Mouse (Mus musculus) layer of hippocampus, adult 11-12 months (tissue): ENCODE results near the gene Syn3.
"Not testable (repeated sequence)": the region's sequence is repeated elsewhere in the genome, so short reads cannot be mapped to it uniquely, and the experiment has no call there.

Source experiments
- DNase-seq: peaks from one replicate; pipeline ENCODE4 v3.0.0; 2022; ENCODE audit warnings: low spot score

Syn3 gene

DNA sequence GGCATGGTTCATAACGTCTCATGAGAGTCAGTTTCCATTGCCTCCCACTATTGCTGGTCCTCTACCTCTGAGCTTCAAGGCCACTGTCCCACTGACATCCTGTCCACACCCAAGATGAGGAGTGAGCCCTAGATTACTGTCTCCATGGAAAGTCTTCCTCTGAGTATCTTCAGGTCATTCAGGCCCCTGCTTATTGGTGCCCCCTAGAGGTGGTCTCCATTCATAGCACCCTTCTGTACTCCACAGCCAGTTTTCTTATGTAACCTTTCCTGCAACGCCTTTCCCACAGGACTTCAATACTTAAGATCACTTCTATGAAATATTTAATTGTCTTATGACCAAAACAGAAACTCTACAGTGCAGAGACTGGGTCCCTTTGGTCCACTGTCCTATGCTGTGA is 80.4 kb downstream of the Syn3 start:
- peak; percentile 11 for DNase-seq

GRCm38 (mm10) chr10:86416806-86417205 is 81.9 kb downstream of the Syn3 start:
- DNase-seq = no peak

- DNase-seq = no peak
These were observed 87.8 kb downstream of the Syn3 start for GRCm38 (mm10) chr10:86410868-86411267.

DNA sequence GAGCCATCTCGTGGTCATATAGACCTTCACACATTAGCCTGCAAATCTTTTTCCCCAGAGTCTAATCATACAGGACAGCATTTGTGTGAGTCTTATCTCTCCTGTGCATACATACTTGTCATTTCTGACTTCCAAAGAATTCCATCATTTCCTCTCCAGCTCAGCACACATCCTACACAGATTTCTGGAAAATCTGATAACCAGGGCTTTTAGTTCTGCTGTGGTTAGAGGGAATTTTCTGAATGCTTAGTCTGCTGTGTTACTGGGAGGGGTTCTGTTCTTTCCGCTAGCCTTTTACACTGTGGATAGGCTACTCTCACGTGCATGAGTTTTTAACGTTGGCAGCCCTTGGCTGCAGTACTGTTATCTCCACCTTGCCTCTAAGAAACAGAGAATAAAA is 91.7 kb downstream of the Syn3 start:
- DNase-seq = no peak

- no peak for DNase-seq
These were observed 100.4 kb downstream of the Syn3 start for GRCm38 (mm10) chr10:86398347-86398720.

DNA sequence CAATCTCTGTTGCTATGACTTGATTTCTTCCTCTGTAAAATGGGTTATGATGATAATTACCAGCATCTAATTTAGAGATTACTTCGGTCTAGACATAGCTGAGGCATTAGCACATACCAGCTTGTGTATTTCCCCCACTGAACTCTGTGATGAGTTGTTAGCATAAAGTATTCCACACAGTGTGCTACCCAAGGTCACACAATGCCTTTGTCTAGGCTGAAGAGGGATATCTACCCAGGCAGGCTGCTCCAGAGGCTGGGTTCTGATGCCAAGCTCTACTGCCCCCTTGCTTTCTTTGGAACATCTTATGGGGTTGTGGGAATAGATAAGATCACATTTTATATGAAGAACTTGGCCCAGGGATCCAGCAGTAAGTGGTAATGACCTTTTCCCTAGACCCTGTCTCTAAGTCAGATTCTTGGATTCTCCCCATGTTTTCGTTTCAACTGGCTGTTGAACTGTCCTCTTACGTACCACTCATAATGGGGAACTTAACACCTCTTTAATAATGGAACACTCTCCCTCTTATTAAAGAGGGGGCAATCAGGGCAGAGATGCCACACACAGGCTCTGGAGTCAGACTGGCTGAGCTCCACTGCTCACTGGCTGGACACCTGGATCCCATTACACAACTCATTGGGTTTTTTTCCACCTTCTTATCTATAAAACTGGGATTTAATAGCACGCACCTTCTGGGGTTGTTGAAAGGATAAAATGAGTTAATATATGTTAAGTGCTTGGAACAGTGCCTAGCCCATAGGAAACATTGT is 100.9 kb downstream of the Syn3 start:
- no peak for DNase-seq

DNA sequence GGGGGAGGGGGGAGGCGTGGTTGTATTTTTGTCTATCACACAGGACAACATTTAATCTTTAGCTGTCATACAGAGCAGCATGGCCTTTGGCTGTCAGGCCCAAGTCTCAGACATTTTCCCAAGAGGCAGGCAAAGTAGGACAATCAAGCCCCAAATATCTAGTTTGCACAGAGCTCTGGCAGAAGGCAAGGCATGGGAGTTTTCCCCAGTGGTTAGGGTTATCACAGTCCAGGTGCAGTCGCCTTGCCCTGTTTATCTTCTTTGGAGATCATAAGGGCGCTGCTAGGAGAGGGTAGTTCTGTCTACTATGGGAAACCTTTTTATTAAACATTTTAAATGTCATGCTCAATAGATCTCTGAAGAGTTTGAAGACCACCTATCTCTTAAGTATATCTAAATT is 106.3 kb downstream of the Syn3 start:
- no peak for DNase-seq

GRCm38 (mm10) chr10:86389913-86390312 is 108.8 kb downstream of the Syn3 start:
- DNase-seq = no peak

GRCm38 (mm10) chr10:86389357-86389756 is 109.3 kb downstream of the Syn3 start:
- no peak for DNase-seq

DNA sequence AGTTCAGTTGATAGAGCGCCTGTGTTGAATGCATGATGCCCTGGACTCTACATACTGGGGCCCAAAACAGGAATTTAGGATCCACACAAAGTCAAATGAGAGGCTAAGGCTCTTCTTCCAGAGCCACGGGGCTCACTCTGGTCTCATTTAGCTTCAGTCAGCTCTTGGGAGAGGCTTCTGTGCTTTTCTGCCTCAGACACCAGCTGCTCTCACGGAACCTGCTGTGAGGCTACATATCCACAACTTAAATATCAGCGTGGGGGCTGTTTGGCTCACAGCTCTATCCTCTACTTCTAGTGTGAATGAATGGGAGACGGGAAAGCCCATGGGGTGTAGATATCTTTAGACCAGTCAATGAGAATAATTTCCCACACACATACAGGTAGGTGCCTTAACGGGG is 109.9 kb downstream of the Syn3 start:
- DNase-seq = peak; percentile 44

DNA sequence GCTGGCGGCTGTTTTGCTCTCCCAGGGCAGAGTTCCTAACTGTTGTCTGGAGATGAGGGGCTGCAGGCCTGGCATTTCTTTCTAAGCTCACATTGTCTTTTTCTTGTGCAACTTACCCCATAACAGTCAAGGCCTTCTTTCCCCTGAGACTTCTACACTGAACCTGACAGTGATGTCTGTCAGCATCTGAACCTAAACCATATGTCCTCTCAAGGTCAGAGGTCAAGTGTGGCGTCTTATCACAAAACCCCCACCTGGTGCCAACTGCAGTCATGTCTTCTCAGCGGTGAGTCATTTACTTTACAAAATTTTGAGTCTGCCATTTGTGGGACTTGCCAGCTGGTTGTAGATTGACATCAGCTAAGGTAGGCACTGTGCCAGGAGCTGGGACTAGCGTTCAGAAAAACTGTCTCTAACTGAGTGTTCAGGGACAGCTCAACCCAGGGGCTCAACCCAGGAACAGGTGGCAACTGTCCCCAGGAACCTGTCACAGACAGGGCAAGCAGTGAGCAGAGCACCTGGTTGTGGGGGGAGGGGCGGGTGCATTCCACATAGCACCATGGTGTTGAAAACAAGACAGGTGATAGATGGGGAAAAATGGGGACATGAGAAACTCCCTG is 110.8 kb downstream of the Syn3 start:
- peak; percentile 35 for DNase-seq

DNA sequence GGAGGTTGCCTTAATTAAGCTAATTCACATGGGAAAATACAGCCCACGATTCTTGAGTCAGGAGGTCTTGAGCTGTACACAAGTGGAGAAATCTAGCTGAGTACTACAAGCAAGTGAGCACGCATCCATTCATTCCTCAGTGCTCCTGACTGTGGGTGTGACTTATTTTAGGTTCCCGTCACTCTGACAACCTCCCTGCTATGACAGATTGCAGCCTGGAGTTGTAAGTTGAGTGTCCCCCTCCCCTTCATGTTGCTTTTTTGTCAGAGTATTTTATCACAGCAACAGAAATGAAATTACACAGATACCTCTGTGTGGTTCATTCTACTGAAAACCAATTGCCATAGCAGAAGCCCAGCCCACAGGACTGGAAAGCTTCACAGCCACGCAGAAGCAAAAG is 112.5 kb downstream of the Syn3 start:
- DNase-seq = no peak

GRCm38 (mm10) chr10:86385656-86386055 is 113.0 kb downstream of the Syn3 start:
- DNase-seq = no peak

DNA sequence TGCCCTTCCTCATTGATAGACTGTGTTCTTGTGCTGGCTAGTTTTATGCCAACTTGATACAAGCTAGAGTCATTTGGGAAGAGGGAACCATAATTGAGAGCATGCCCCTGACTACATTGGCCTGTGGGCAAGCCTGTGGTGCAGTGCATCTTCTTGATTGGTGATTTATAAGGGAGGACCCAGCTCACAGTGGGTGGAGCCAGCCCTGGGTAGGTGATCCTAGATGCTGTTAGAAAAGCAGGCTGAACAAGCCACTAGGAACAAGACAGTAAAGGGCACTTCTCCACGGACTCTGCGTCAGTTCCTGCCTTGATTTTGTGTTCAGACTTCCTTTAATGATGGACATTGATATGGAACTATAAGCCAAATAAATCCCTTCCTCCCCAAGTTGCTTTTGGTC is 114.0 kb downstream of the Syn3 start:
- no peak for DNase-seq

GRCm38 (mm10) chr10:86381922-86382260 is 116.8 kb downstream of the Syn3 start:
- DNase-seq = no peak

DNA sequence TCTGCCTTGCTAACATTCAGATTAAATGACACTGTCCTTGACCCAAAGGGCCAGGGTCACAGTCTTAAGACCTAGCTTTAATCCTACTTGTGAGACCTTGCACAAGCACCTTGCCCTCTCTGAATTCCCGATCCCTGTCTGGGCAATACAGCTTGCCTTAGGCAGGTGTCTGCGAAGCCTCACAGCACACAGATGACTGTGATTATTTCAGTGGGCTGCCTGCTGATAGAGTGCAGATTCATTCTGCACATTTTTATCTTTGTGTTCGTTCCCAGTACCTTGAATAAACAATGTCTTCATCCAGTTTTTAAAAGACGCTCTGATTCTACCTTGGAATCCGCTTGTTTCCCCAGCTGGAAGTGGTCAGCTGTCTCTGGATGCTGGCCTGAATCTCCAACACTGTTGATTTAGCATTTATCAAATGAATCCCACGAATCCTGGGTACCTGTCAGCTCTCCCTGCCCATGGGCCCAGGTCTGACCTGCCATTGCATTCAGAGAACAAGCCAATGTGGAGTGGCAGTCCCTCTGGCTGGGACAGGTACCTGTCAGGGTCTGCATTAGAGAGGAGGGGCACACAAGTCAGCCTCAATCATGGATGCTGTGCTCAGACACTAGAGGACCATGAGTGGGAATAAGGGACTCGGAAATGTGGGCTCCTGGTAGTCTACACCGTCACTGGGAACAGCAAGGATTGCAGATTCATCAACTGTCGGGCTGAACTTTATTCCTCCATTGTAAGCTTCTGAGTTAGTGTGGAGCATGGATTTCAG is 117.4 kb downstream of the Syn3 start:
- DNase-seq = no peak

DNA sequence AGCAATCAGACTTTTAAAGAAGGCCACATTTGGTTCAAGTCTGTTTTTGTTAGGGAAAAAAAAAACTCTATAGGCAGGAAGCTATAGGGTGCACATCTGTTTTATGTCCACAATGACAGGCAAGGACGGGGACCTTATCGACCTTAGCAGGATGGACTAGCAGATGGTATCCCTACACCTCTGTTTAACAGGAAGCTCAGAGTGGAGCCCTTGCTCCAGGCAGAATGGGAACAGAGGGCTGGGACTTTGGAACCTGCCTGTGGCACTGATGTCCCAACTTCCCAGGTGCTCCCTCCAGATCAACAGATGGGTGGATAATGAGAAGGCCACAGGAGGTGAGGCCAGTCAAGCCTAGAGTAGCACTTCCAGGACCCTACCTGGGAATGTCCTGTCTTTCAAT is 118.1 kb downstream of the Syn3 start:
- DNase-seq = no peak

DNA sequence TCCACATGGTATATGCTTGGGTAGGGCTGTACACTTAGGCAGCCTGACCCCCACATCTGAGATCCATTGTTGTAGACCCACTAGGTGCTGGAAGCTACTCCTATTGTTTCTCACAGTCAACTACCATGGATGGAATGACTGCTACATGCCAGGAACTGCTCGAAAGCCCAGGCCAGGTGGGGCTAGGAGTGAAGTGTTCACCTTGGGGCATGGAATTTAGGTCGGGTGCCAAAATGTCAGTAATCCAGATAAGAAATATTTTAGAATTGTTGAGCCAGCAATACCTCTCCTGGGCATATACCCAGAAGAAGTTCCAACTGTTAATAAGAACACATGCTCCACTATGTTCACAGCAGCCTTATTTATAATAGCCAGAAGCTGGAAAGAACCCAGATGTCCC is 119.9 kb downstream of the Syn3 start:
- not testable (repeated sequence) for DNase-seq

DNA sequence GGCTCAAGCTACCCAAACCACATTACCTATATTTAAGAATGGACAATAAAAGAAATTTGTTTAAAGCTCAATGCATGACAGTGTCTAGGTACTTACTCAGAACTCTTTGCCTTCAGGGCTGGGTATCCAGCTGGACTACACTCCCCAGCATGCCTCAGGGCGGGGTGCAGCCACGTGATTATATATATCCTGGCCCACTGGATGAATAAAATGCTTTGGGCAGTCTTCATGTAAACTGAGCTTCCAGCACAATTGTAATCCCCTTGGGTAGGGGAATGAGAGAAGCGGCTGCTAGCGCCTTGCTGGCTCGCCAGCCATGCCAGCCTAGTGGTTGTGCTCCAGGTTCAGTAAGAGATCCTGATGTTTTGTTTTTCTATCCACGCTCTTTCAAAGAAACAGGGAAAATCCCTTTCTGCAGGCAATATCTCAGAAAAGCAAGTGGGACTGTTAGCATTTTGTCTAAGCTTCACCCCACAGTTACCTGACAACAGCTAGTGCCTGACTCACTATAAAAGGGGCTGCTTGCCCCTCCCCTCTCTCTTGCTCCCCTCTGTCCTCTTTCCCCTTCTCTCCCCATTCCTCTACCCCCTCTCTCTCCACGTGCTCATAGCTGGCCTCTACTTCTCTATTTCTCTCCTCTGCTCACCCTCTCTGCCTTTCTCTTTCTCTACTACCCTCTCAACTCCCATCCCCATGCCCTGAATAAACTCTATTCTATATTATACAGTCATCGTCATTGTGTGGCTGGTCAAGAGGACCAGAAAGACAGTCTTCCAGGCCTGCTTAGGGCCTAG is 122.1 kb downstream of the Syn3 start:
- DNase-seq = no peak

GRCm38 (mm10) chr10:86375903-86376302 is 122.8 kb downstream of the Syn3 start:
- DNase-seq = peak; percentile 21

DNA sequence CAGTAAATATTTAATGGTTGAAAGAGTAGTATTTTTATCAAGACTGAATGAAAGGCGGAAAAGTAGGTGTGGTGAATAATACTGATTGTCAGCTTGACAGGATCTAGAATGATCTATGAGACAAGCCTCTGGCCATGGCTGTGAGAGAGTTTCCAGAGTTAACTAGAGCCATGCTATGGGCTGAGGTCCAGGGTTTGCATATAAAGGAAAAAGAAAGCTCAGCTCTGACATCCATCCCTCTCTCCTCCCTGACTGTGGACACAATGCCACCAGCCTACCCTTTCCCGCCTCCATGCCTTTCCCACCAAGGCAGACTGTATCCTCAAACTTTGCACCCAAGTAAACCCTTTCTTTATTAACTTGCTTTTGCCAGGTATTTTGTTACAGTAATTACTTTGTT is 124.6 kb downstream of the Syn3 start:
- DNase-seq = no peak

- DNase-seq = no peak
These were observed 127.1 kb downstream of the Syn3 start for GRCm38 (mm10) chr10:86371561-86371960.

DNA sequence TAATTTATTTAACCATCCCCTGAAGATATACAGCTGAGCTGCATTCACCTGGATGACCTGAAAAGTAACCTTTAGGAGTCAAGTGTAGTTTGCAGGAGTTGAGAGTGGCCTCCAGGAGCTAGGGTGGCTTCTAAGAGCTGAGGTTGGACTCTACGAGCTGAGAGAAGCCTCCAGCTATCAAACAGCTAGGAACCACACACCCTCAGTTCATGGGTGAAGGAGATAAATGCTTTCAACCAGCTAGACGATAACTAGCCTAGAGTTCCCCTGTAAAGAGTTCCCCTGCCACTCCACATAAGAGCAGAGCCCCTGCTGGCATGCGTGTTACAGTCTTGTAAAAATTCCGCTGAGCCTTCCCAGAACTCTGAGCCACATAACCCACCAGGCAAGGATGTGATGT is 129.3 kb downstream of the Syn3 start:
- DNase-seq = no peak
